Mouse (Mus musculus): ENCODE measurements around the gene Perm1.

- no peak for TF ChIP-seq EP300 (IDR thresholded peaks at IDR 0.05; ENCODE audit: insufficient read depth, low read depth, low read length)
- TF ChIP-seq CTCF (IDR thresholded peaks at IDR 0.05; ENCODE audit: low read depth, low read length) = no peak
Measured at GRCm38 (mm10) chr4:156193906-156194305, 21.8 kb upstream of the Perm1 start.

All from ES-Bruce4 (cell line).